Mouse (Mus musculus) 3134 (cell line): ENCODE data around the gene Zdhhc23.

ENCODE experiments used
- DNase-seq: peaks from one replicate; pipeline ENCODE4 v3.0.0-alpha.2; 2011; ENCODE audit warnings: low spot score; ENCODE audit not compliant: insufficient read length; ENCODE audit errors: extremely low read depth

Gene Zdhhc23

GRCm38 (mm10) chr16:43971189-43971588 is 8.4 kb downstream of the Zdhhc23 start:
- DNase-seq, result no peak

- DNase-seq, result no peak
Measured at GRCm38 (mm10) chr16:43970426-43970825, 9.2 kb downstream of the Zdhhc23 start.

GRCm38 (mm10) chr16:43965781-43966389 is 13.7 kb downstream of the Zdhhc23 start:
- DNase-seq, result no peak

- no peak for DNase-seq
Measured at GRCm38 (mm10) chr16:43963780-43964179, 15.8 kb downstream of the Zdhhc23 start.

- DNase-seq, result no peak
Measured at GRCm38 (mm10) chr16:43963291-43963690, 16.3 kb downstream of the Zdhhc23 start.

- no peak for DNase-seq
Measured at GRCm38 (mm10) chr16:43958038-43958437, 21.6 kb downstream of the Zdhhc23 start.

GRCm38 (mm10) chr16:43954913-43955312 is 24.7 kb downstream of the Zdhhc23 start:
- DNase-seq, result no peak

- no peak for DNase-seq
Measured at GRCm38 (mm10) chr16:43951591-43951990, 28.0 kb downstream of the Zdhhc23 start.

- DNase-seq, result no peak
Measured at GRCm38 (mm10) chr16:43945869-43946268, 33.7 kb downstream of the Zdhhc23 start.

- no peak for DNase-seq
Measured at GRCm38 (mm10) chr16:43945351-43945750, 34.2 kb downstream of the Zdhhc23 start.

GRCm38 (mm10) chr16:43940846-43941245 is 38.7 kb downstream of the Zdhhc23 start:
- DNase-seq, result no peak

- DNase-seq, result no peak
Measured at GRCm38 (mm10) chr16:43935892-43936291, 43.7 kb downstream of the Zdhhc23 start.

GRCm38 (mm10) chr16:43935367-43935766 is 44.2 kb downstream of the Zdhhc23 start:
- DNase-seq, result no peak

GRCm38 (mm10) chr16:43934856-43935255 is 44.7 kb downstream of the Zdhhc23 start:
- DNase-seq, result no peak

GRCm38 (mm10) chr16:43933041-43933440 is 46.5 kb downstream of the Zdhhc23 start:
- DNase-seq, result no peak

- DNase-seq, result no peak
Measured at GRCm38 (mm10) chr16:43932319-43932718, 47.3 kb downstream of the Zdhhc23 start.

GRCm38 (mm10) chr16:43931502-43931901 is 48.1 kb downstream of the Zdhhc23 start:
- no peak for DNase-seq

- no peak for DNase-seq
Measured at GRCm38 (mm10) chr16:43930577-43930976, 49.0 kb downstream of the Zdhhc23 start.

- no peak for DNase-seq
Measured at GRCm38 (mm10) chr16:43926341-43926859, 53.2 kb downstream of the Zdhhc23 start, which contains the start of gene Qtrt2. Qtrt2 (minus strand) TSS chr16:43926809.

GRCm38 (mm10) chr16:43925846-43926245 is 53.7 kb downstream of the Zdhhc23 start:
- DNase-seq, result no peak

- DNase-seq, result no peak
Measured at GRCm38 (mm10) chr16:43925001-43925558, 54.5 kb downstream of the Zdhhc23 start.

- no peak for DNase-seq
Measured at GRCm38 (mm10) chr16:43922630-43923029, 57.0 kb downstream of the Zdhhc23 start.
